Mouse (Mus musculus) MEL (cell line): Measurements from ENCODE around the gene Abhd15. TPM values are rescaled to one million over a fixed set of nuclear protein-coding genes. Genes with fewer than 3 reads are reported as not detected.
A peak's percentile ranks its signal among the peaks of the same experiment; 100 is the strongest.

Experiments used
- DNase-seq: peaks from one replicate; pipeline ENCODE4 v3.0.0; 2011; ENCODE audit warnings: low read depth, low spot score
- H3K27ac ChIP-seq: 2 replicates; pipeline ENCODE4 v1.5.1; 2012; ENCODE audit warnings: low read depth, mild to moderate bottlenecking, control low read depth, low read length, moderate library complexity; ENCODE audit not compliant: control insufficient read depth
- H3K27me3 ChIP-seq, 2 experiments: fragments of 150-350 bp in 1 of 2; sonication (generic) in 1 of 2; 2 replicates each; pipeline ENCODE4 v1.6.1; 2012; ENCODE audit warnings: low read length in 2 of 2, mild to moderate bottlenecking in 2 of 2, improper control_type of control experiment in 1 of 2, moderate library complexity in 1 of 2; ENCODE audit not compliant: insufficient read depth in 2 of 2, control insufficient read depth in 1 of 2
- H3K36me3 ChIP-seq, 2 experiments: 2 replicates each; pipeline ENCODE4 v1.6.1; 2012 to 2014; ENCODE audit warnings: low read length in 2 of 2, improper control_type of control experiment in 1 of 2, inconsistent platforms in 1 of 2, mild to moderate bottlenecking in 1 of 2; ENCODE audit not compliant: insufficient read depth in 2 of 2, control insufficient read depth in 1 of 2
- H3K4me1 ChIP-seq, 2 experiments: fragments of 150-350 bp in 1 of 2; sonication (generic) in 1 of 2; 2 replicates each; pipeline ENCODE4 v1.6.1; 2012; ENCODE audit warnings: low read length in 2 of 2, improper control_type of control experiment in 1 of 2, mild to moderate bottlenecking in 1 of 2; ENCODE audit not compliant: insufficient read depth in 2 of 2, control insufficient read depth in 1 of 2
- H3K4me3 ChIP-seq, 2 experiments: fragments of 150-350 bp in 1 of 2; sonication (generic) in 1 of 2; 2 replicates each; pipeline ENCODE4 v1.5.1; 2012; ENCODE audit warnings: low read depth in 2 of 2, low read length in 2 of 2, mild to moderate bottlenecking in 2 of 2, moderate library complexity in 2 of 2, control low read depth in 1 of 2, improper control_type of control experiment in 1 of 2; ENCODE audit not compliant: control insufficient read depth in 1 of 2, insufficient read depth in 1 of 2
- H3K79me2 ChIP-seq: 2 replicates; pipeline ENCODE4 v1.6.1; 2012; ENCODE audit warnings: mild to moderate bottlenecking, low read length, moderate library complexity; ENCODE audit not compliant: control insufficient read depth, poor library complexity, insufficient read depth
- H3K9ac ChIP-seq: 2 replicates; pipeline ENCODE4 v1.6.1; 2012; ENCODE audit warnings: low read depth, mild to moderate bottlenecking, control low read depth, low read length, moderate library complexity; ENCODE audit not compliant: control insufficient read depth, poor library complexity, severe bottlenecking
- H3K9me3 ChIP-seq: fragments of 150-350 bp; sonication (generic); replicated peaks from 2 replicates; pipeline ENCODE4 v1.6.1; 2012; ENCODE audit warnings: mild to moderate bottlenecking, low read length, improper control_type of control experiment, moderate library complexity; ENCODE audit not compliant: insufficient read depth
- BHLHE40 ChIP-seq: IDR thresholded peaks from 2 replicates; pipeline ENCODE4 v1.6.1; 2012; ENCODE audit warnings: low read depth, mild to moderate bottlenecking, inconsistent platforms, low read length, improper control_type of control experiment, borderline replicate concordance
- CHD2 ChIP-seq: IDR thresholded peaks from 2 replicates; pipeline ENCODE4 v1.6.1; 2011; ENCODE audit warnings: low read length, improper control_type of control experiment
- CTCF ChIP-seq, 3 experiments: IDR thresholded peaks in 2 of 3; conservative IDR thresholded peaks in 1 of 3; 2 replicates each; pipeline ENCODE4 v1.5.1; 2011 to 2012; ENCODE audit warnings: low read length in 3 of 3, low read depth in 2 of 3, mild to moderate bottlenecking in 2 of 3, improper control_type of control experiment in 1 of 3, inconsistent platforms in 1 of 3, mixed read lengths in 1 of 3, moderate library complexity in 1 of 3; ENCODE audit not compliant: control insufficient read depth in 1 of 3, insufficient read depth in 1 of 3, poor library complexity in 1 of 3, severe bottlenecking in 1 of 3
- E2F4 ChIP-seq: IDR thresholded peaks from 2 replicates; pipeline ENCODE4 v1.6.1; 2011; ENCODE audit warnings: low read depth, low read length, improper control_type of control experiment, borderline replicate concordance
- ELF1 ChIP-seq: IDR thresholded peaks from 2 replicates; pipeline ENCODE4 v1.6.1; 2014; ENCODE audit warnings: low read depth, mild to moderate bottlenecking, inconsistent platforms, low read length, improper control_type of control experiment, moderate library complexity
- EP300 ChIP-seq, 2 experiments: IDR thresholded peaks; 2 replicates each; pipeline ENCODE4 v1.6.1; 2011; ENCODE audit warnings: improper control_type of control experiment in 2 of 2, low read length in 2 of 2, low read depth in 1 of 2, mild to moderate bottlenecking in 1 of 2
- ETS1 ChIP-seq: IDR thresholded peaks from 2 replicates; pipeline ENCODE4 v1.6.1; 2012; ENCODE audit warnings: low read depth, mild to moderate bottlenecking, inconsistent platforms, low read length, improper control_type of control experiment, moderate library complexity
- GABPA ChIP-seq: IDR thresholded peaks from 2 replicates; pipeline ENCODE4 v1.6.1; 2012; ENCODE audit warnings: low read depth, mild to moderate bottlenecking, inconsistent platforms, low read length, improper control_type of control experiment, moderate library complexity
- GATA1 ChIP-seq: IDR thresholded peaks from 2 replicates; pipeline ENCODE4 v1.6.1; 2011; ENCODE audit warnings: low read depth, low read length, improper control_type of control experiment
- MAX ChIP-seq: IDR thresholded peaks from 2 replicates; pipeline ENCODE4 v1.6.1; 2011; ENCODE audit warnings: low read length, improper control_type of control experiment
- MAZ ChIP-seq: IDR thresholded peaks from 2 replicates; pipeline ENCODE4 v1.6.1; 2012; ENCODE audit warnings: low read depth, mild to moderate bottlenecking, inconsistent platforms, low read length, improper control_type of control experiment
- MEF2A ChIP-seq: IDR thresholded peaks from 2 replicates; pipeline ENCODE4 v1.6.1; 2014; ENCODE audit warnings: low read depth, mild to moderate bottlenecking, inconsistent platforms, low read length, improper control_type of control experiment; ENCODE audit not compliant: poor library complexity, insufficient replicate concordance, severe bottlenecking; ENCODE audit errors: extremely low read depth
- MXI1 ChIP-seq: IDR thresholded peaks from 2 replicates; pipeline ENCODE4 v1.6.1; 2011; ENCODE audit warnings: mild to moderate bottlenecking, low read depth, low read length, improper control_type of control experiment
- MYB ChIP-seq: IDR thresholded peaks from 2 replicates; pipeline ENCODE4 v1.6.1; 2011; ENCODE audit warnings: mild to moderate bottlenecking, low read depth, low read length, improper control_type of control experiment
- MYC ChIP-seq: IDR thresholded peaks from 2 replicates; pipeline ENCODE4 v1.6.1; 2011; ENCODE audit warnings: low read depth, mild to moderate bottlenecking, low read length, improper control_type of control experiment, moderate library complexity
- NELFE ChIP-seq: IDR thresholded peaks from 2 replicates; pipeline ENCODE4 v1.6.1; 2011; ENCODE audit warnings: low read depth, low read length, improper control_type of control experiment
- POLR2A ChIP-seq, 2 experiments: IDR thresholded peaks; 2 replicates each; pipeline ENCODE4 v1.6.1; 2011 to 2012; ENCODE audit warnings: low read length in 2 of 2, mild to moderate bottlenecking in 2 of 2, control low read depth in 1 of 2, improper control_type of control experiment in 1 of 2, low read depth in 1 of 2, moderate library complexity in 1 of 2; ENCODE audit not compliant: control insufficient read depth in 1 of 2, insufficient read depth in 1 of 2, poor library complexity in 1 of 2
- POLR2AphosphoS5 ChIP-seq: IDR thresholded peaks from 2 replicates; pipeline ENCODE4 v1.6.1; 2012; ENCODE audit warnings: low read depth, borderline replicate concordance, mild to moderate bottlenecking, inconsistent platforms, low read length, moderate library complexity, mixed read lengths
- RAD21 ChIP-seq: IDR thresholded peaks from 2 replicates; pipeline ENCODE4 v1.6.1; 2011; ENCODE audit warnings: mild to moderate bottlenecking, low read depth, low read length, improper control_type of control experiment
- RCOR1 ChIP-seq: IDR thresholded peaks from 2 replicates; pipeline ENCODE4 v1.6.1; 2012; ENCODE audit warnings: low read depth, mild to moderate bottlenecking, inconsistent platforms, low read length, improper control_type of control experiment
- SIN3A ChIP-seq: IDR thresholded peaks from 2 replicates; pipeline ENCODE4 v1.6.1; 2012; ENCODE audit warnings: low read length, improper control_type of control experiment, inconsistent platforms
- SMC3 ChIP-seq: IDR thresholded peaks from 2 replicates; pipeline ENCODE4 v1.6.1; 2011; ENCODE audit warnings: low read depth, low read length, improper control_type of control experiment
- TAL1 ChIP-seq: IDR thresholded peaks from 2 replicates; pipeline ENCODE4 v1.6.1; 2012; ENCODE audit warnings: mild to moderate bottlenecking, inconsistent platforms, low read length, moderate library complexity, mixed read lengths
- TBP ChIP-seq: IDR thresholded peaks from 2 replicates; pipeline ENCODE4 v1.8.0; 2011; ENCODE audit warnings: low read depth, low read length, improper control_type of control experiment
- UBTF ChIP-seq: IDR thresholded peaks from 2 replicates; pipeline ENCODE4 v1.6.1; 2012; ENCODE audit warnings: low read depth, mild to moderate bottlenecking, inconsistent platforms, low read length, improper control_type of control experiment, moderate library complexity, borderline replicate concordance; ENCODE audit not compliant: insufficient read depth
- USF2 ChIP-seq, 2 experiments: IDR thresholded peaks; 2 replicates each; pipeline ENCODE4 v1.6.1; 2011 to 2012; ENCODE audit warnings: improper control_type of control experiment in 2 of 2, low read length in 2 of 2, borderline replicate concordance in 1 of 2, inconsistent platforms in 1 of 2, low read depth in 1 of 2, mild to moderate bottlenecking in 1 of 2; ENCODE audit not compliant: insufficient read depth in 1 of 2
- ZC3H11A ChIP-seq: IDR thresholded peaks from 2 replicates; pipeline ENCODE4 v1.6.1; 2012; ENCODE audit warnings: low read depth, mild to moderate bottlenecking, inconsistent platforms, low read length, improper control_type of control experiment
- ZKSCAN1 ChIP-seq: IDR thresholded peaks from 2 replicates; pipeline ENCODE4 v1.6.1; 2012; ENCODE audit warnings: low read depth, mild to moderate bottlenecking, inconsistent platforms, low read length, improper control_type of control experiment, moderate library complexity
- ZMIZ1 ChIP-seq: IDR thresholded peaks from 2 replicates; pipeline ENCODE4 v1.6.1; 2012; ENCODE audit warnings: low read depth, mild to moderate bottlenecking, inconsistent platforms, low read length, improper control_type of control experiment, moderate library complexity
- polyA plus RNA-seq, 2 experiments: library from polyadenylated mRNA; stranded (reverse) in 1 of 2; unstranded in 1 of 2; fragments of >175 nt in 1 of 2; fragments of >200 nt in 1 of 2; gene quantifications; 2 replicates each; pipeline versions ENCODE4 v1.2.1 to v1.2.4; 2012; ENCODE audit warnings: low replicate concordance in 2 of 2, low read depth in 1 of 2; ENCODE audit not compliant: insufficient read length in 2 of 2, insufficient read depth in 1 of 2, missing spikeins in 1 of 2
- total RNA-seq: library from RNA; depleted of rRNA; stranded (reverse); fragments of 300-350 nt; gene quantifications from 2 replicates; pipeline ENCODE4 v1.2.3, GENCODE M21; 2012

The Abhd15 gene
- total and polyA plus RNA-seq, 3 experiments: 1.7 to 1.9 TPM; not detected in 1

DNA sequence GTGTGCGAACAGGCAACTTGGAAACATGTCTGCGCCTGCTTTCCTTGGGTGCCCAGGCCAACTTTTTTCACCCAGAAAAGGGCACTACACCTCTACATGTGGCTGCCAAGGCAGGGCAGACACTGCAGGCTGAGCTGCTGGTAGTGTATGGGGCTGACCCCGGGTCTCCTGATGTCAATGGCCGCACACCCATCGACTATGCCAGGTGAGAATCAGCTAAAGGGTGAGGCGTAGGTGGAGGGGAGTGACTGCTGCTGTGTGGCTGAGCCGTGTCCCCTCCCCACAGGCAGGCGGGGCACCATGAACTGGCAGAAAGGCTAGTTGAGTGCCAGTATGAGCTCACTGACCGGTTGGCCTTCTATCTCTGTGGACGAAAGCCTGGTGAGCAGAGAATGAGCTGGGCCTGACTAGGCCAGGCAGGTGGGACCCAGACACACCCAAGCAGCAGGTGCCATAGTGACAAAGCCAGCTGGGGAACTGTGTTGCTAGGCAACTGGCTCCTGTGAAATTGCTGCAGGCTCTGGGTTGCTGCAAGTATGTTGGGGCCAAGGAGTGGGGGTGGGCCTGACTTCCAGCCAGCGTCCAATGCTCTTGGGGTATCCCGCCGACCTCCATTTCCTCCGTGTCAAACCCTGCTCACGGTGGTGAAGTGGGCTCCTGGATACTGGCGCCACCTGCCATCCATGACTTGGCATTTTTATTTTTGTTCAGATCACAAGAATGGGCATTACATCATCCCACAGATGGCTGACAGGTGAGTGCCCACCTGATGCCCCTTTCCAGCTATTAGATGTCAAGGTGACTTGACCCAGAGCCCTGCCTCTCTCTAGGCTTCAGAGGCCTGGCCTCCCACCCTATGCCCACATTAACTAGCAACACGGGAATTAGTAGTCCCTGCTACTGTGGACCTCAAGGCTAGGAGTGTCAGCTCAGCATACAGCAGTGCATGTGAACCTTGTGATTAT, 14.3 kb upstream of the Abhd15 start:
- no peak overlapping the region for H3K9ac ChIP-seq
- no peak for DNase-seq
- H3K79me2 ChIP-seq: peaks cover 23% of the 10 kb centered on the region; the same call in 1 of the 2 replicates
- H3K36me3 ChIP-seq: peaks cover 0 to 1% of the 10 kb centered on the region in 2 experiments; a peak in 1 of 4 replicates
- H3K9me3 ChIP-seq: no peaks in the 10 kb centered on the region
- TF ChIP-seq TBP: no peak
- TF ChIP-seq CHD2: no peak
- TF ChIP-seq UBTF: no peak
- no peak for TF ChIP-seq RCOR1
- no peak for TF ChIP-seq BHLHE40
- no peak for TF ChIP-seq NELFE
- no peak for TF ChIP-seq SMC3
- no peak for TF ChIP-seq USF2 (IDR thresholded peaks at IDR 0.05; ENCODE audit: borderline replicate concordance in 1 of 2, insufficient read depth in 1 of 2, low read depth in 1 of 2, low read length in 2 of 2)
- TF ChIP-seq MAZ: no peak
- no peak for TF ChIP-seq TAL1
- no peak for TF ChIP-seq E2F4
- TF ChIP-seq POLR2AphosphoS5: no peak
- no peak for TF ChIP-seq POLR2A (IDR thresholded peaks at IDR 0.05; ENCODE audit: control insufficient read depth in 1 of 2, insufficient read depth in 1 of 2, low read depth in 1 of 2, low read length in 2 of 2, poor library complexity in 1 of 2)
- no peak for TF ChIP-seq ETS1
- TF ChIP-seq MYB: no peak
- no peak overlapping the region for H3K4me3 ChIP-seq
- 0 out of 4 replicates have a peak, but pooled peaks cover 0 to 2% of the 10 kb centered on the region in 2 experiments for H3K4me1 ChIP-seq
- no peaks in the 10 kb centered on the region for H3K27me3 ChIP-seq
- H3K27ac ChIP-seq: no peak overlapping the region

DNA sequence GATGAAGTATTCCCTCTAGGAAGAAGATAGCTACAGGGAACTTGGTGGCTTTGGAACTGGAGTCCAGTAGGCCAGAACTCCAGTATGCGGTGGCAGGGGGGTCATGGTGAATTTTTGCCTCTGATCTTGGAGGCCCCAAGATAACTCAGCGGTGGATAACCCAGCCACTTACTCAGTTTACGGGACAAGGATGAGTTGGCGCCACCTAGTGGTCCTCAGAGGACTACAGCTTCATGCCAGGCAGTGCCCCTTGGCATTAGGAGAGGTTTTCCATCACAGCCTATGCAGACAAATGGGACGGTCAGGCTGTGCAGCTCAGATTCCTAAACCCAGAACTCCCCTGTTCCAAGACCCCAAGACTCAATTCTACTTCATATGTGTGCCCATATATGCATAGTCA, 13.5 kb upstream of the Abhd15 start:
- Histone ChIP-seq H3K4me1 (no peaks in the 10 kb centered on the region), H3K36me3 (peaks cover 0 to 1% of the 10 kb centered on the region in 2 experiments; a peak in 1 of 4 replicates), H3K9me3 (no peaks in the 10 kb centered on the region), H3K79me2 (peaks cover 17% of the 10 kb centered on the region; the same call in 1 of the 2 replicates), H3K4me3 (no peak overlapping the region), H3K27me3 (no peaks in the 10 kb centered on the region), H3K27ac (no peak overlapping the region), H3K9ac (no peak overlapping the region)
- peak; percentile 89 for DNase-seq
- TF ChIP-seq CTCF (IDR thresholded peaks at IDR 0.05 in 2 of 3, conservative IDR thresholded peaks at IDR 0.05 in 1 of 3; ENCODE audit: control insufficient read depth in 1 of 3, insufficient read depth in 1 of 3, low read depth in 2 of 3, low read length in 3 of 3, poor library complexity in 1 of 3, severe bottlenecking in 1 of 3): peak; percentile 91 to 98 (median 95)
- TF ChIP-seq MYC: no peak
- TF ChIP-seq ZMIZ1: no peak
- TF ChIP-seq RCOR1: no peak
- TF ChIP-seq SIN3A: no peak
- TF ChIP-seq TAL1: no peak
- TF ChIP-seq MXI1: no peak
- TF ChIP-seq RAD21: peak; percentile 59
- no peak for TF ChIP-seq ZKSCAN1
- peak; percentile 31; the same call in 1 of the 2 replicates for TF ChIP-seq ZC3H11A
- no peak for TF ChIP-seq ELF1
- TF ChIP-seq GATA1: no peak
- no peak for TF ChIP-seq POLR2A (IDR thresholded peaks at IDR 0.05; ENCODE audit: control insufficient read depth in 1 of 2, insufficient read depth in 1 of 2, low read depth in 1 of 2, low read length in 2 of 2, poor library complexity in 1 of 2)
- TF ChIP-seq UBTF: no peak
- no peak for TF ChIP-seq ETS1
- TF ChIP-seq MAX: no peak
- TF ChIP-seq EP300 (IDR thresholded peaks at IDR 0.05; ENCODE audit: low read depth in 1 of 2, low read length in 2 of 2): no peak
- TF ChIP-seq GABPA: no peak
- no peak for TF ChIP-seq BHLHE40
- TF ChIP-seq MEF2A: no peak
- TF ChIP-seq E2F4: no peak
